Mouse (Mus musculus): ENCODE results near the gene Rita1. TPM values are rescaled to one million over a fixed set of nuclear protein-coding genes. Genes with fewer than 3 reads are reported as not detected.

The Rita1 gene
- polyA plus RNA-seq, 1 experiment from 2014 or later, result 9.6 TPM

- H3K4me3 ChIP-seq, result no peak overlapping the region
- H3K9ac ChIP-seq, result no peak overlapping the region
- 61% methylated on average over 4 of the region's 4 CpGs for WGBS
- H3K27ac ChIP-seq (replicated peaks), result no peak overlapping the region
- peaks cover 64% of the 10 kb centered on the region for H3K27me3 ChIP-seq (replicated peaks)
- no peak overlapping the region for H3K4me2 ChIP-seq
- no peaks in the 10 kb centered on the region for H3K36me3 ChIP-seq
- no peak for ATAC-seq (ENCODE audit: extremely low read depth, insufficient number of reproducible peaks, low FRiP score, low TSS enrichment)
- H3K4me1 ChIP-seq, result peaks cover 32% of the 10 kb centered on the region
- no peaks in the 10 kb centered on the region for H3K9me3 ChIP-seq
These were observed 35.0 kb upstream of the Rita1 start for GRCm38 (mm10) chr5:120647361-120647760.

DNA sequence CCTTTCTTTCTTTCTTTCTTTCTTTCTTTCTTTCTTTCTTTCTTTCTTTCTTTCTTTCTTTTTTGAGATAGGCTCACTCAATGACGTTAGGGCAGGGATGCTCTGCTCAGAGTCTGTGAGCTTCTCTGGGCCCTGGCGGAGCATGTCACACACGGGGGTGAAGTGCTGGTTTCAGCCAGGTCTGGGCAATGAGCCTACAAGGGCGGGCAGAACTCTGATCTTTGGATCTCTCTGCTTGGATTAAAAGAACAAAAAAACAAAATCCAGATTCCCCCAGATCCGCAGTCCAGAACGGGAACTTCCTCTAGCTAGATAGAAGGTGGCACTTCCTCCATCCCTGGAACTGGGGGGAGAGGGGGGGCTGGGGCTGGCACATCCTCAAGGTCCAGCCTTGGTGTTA lies 33.5 kb upstream of the Rita1 start:
- Histone ChIP-seq H3K9ac (no peak overlapping the region), H3K4me2 (no peak overlapping the region), H3K27ac (replicated peaks) (no peak overlapping the region), H3K4me1 (peaks cover 32% of the 10 kb centered on the region), H3K36me3 (no peaks in the 10 kb centered on the region), H3K27me3 (replicated peaks) (peaks cover 49% of the 10 kb centered on the region), H3K4me3 (no peak overlapping the region), H3K9me3 (no peaks in the 10 kb centered on the region)
- WGBS, result 47% methylated on average over 6 of the region's 6 CpGs
- no peak for ATAC-seq (ENCODE audit: extremely low read depth, insufficient number of reproducible peaks, low FRiP score, low TSS enrichment)

- H3K9me3 ChIP-seq, result no peaks in the 10 kb centered on the region
- no peak overlapping the region for H3K27ac ChIP-seq (replicated peaks)
- H3K4me2 ChIP-seq, result no peak overlapping the region
- peaks cover 27% of the 10 kb centered on the region for H3K4me1 ChIP-seq
- no peak for ATAC-seq (ENCODE audit: extremely low read depth, insufficient number of reproducible peaks, low FRiP score, low TSS enrichment)
- H3K27me3 ChIP-seq (replicated peaks), result peaks cover 32% of the 10 kb centered on the region
- no peaks in the 10 kb centered on the region for H3K36me3 ChIP-seq
- 57% methylated on average over 3 of the region's 3 CpGs for whole genome bisulfite sequencing
- no peak overlapping the region for H3K4me3 ChIP-seq
- H3K9ac ChIP-seq, result no peak overlapping the region
These were observed 31.8 kb upstream of the Rita1 start for GRCm38 (mm10) chr5:120644227-120644626.

DNA sequence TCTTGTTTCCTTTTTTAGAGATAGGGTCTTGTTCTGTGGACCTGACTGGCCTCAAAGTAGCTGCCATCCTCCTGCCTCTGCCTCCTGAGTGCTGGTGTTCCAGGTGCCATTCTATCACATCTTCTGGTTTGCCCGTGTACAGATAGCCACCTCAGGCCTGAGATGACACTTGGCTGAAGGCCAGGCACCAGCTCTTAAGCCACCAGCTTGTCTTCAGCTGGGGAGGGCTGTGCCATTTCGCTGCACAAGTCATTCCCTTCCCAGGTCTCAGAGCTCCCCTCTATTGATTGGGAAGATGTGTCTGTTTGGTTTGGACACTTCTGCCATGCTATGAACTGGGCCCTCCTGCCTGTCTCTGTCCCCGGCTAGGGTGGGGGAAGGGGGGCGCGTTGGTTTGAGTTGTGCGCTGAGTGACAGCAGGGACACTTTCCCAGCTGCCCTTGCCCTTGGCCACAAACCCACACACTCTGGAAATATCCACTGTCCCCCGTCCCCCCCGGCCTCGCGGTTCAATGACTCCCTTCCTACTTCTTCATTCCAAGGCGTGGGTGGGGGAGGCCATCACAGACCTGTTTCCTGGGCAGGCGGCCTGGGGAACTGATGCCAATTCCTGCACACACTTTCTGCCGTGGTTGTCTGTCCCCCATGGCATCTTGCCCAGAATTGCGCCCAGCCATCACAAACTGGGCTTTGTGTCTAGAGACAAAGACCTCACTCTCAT lies 31.1 kb upstream of the Rita1 start:
- no peak overlapping the region for H3K27ac ChIP-seq (replicated peaks)
- H3K36me3 ChIP-seq, result no peaks in the 10 kb centered on the region
- H3K4me1 ChIP-seq, result peaks cover 20% of the 10 kb centered on the region
- no peak for ATAC-seq (ENCODE audit: extremely low read depth, insufficient number of reproducible peaks, low FRiP score, low TSS enrichment)
- no peak overlapping the region for H3K4me3 ChIP-seq
- H3K9ac ChIP-seq, result no peak overlapping the region
- peaks cover 25% of the 10 kb centered on the region for H3K27me3 ChIP-seq (replicated peaks)
- WGBS, result 55% methylated on average over 14 of the region's 14 CpGs
- no peaks in the 10 kb centered on the region for H3K9me3 ChIP-seq
- no peak overlapping the region for H3K4me2 ChIP-seq

DNA sequence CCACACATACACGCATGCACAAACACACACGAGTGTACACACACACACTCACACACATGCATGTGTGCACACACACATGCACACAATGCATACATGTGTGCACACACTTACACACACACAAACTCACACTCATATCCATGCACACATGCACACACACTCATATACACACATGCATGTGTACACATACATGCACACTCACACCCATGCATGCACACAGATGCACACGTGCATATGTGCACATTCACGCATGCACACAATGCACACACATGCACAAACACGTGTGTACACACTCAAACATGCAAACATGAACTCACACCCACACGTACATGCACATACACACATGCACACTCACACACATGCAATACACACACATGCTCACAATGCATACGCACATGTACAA lies 27.7 kb upstream of the Rita1 start:
- no peak overlapping the region for H3K4me3 ChIP-seq
- H3K27ac ChIP-seq (replicated peaks), result no peak overlapping the region
- no peaks in the 10 kb centered on the region for H3K36me3 ChIP-seq
- no peaks in the 10 kb centered on the region for H3K9me3 ChIP-seq
- no peak for ATAC-seq (ENCODE audit: extremely low read depth, insufficient number of reproducible peaks, low FRiP score, low TSS enrichment)
- H3K27me3 ChIP-seq (replicated peaks), result no peaks in the 10 kb centered on the region
- no peak overlapping the region for H3K4me2 ChIP-seq
- 82% methylated on average over 7 of the region's 7 CpGs for WGBS
- H3K4me1 ChIP-seq, result peaks cover 10% of the 10 kb centered on the region
- no peak overlapping the region for H3K9ac ChIP-seq

- no peak overlapping the region for H3K27ac ChIP-seq (replicated peaks)
- H3K27me3 ChIP-seq (replicated peaks), result peaks cover 8% of the 10 kb centered on the region
- no peak for ATAC-seq (ENCODE audit: extremely low read depth, insufficient number of reproducible peaks, low FRiP score, low TSS enrichment)
- 75% methylated on average over 5 of the region's 5 CpGs for WGBS
- H3K4me2 ChIP-seq, result no peak overlapping the region
- no peak overlapping the region for H3K4me3 ChIP-seq
- peaks cover 13% of the 10 kb centered on the region; the same call in 1 of the 2 replicates for H3K4me1 ChIP-seq
- no peak overlapping the region for H3K9ac ChIP-seq
- no peaks in the 10 kb centered on the region for H3K36me3 ChIP-seq
- no peaks in the 10 kb centered on the region; the same call in 1 of the 2 replicates for H3K9me3 ChIP-seq
These were observed 23.2 kb upstream of the Rita1 start for GRCm38 (mm10) chr5:120635633-120636032.

DNA sequence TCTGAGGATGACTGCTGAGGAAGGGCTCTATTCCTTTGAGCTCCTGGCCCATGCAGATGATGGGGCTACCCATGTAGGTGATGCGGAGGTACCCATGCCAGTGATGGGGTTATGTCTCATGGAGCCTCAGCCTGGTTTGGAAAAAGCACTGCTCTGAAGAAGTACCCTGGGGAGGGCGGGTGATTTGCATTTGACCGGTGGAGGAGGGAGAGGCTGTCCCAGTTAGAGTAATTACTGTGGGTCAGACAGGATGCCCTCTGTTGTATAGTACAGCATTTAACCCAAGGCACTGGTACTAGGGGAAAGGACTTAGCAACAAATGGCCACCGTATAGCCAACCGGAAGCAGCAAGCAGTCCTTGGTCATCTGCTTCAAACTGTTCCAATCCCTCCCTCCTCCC lies 22.5 kb upstream of the Rita1 start:
- WGBS, result 44% methylated on average over 5 of the region's 5 CpGs
- no peak overlapping the region for H3K9ac ChIP-seq
- peaks cover 16% of the 10 kb centered on the region for H3K27me3 ChIP-seq (replicated peaks)
- ATAC-seq (ENCODE audit: extremely low read depth, insufficient number of reproducible peaks, low FRiP score, low TSS enrichment), result no peak
- peaks cover 13% of the 10 kb centered on the region; the same call in 1 of the 2 replicates for H3K4me1 ChIP-seq
- H3K9me3 ChIP-seq, result no peaks in the 10 kb centered on the region; the same call in 1 of the 2 replicates
- H3K4me2 ChIP-seq, result no peak overlapping the region
- H3K27ac ChIP-seq (replicated peaks), result no peak overlapping the region
- H3K4me3 ChIP-seq, result no peak overlapping the region
- H3K36me3 ChIP-seq, result no peaks in the 10 kb centered on the region

DNA sequence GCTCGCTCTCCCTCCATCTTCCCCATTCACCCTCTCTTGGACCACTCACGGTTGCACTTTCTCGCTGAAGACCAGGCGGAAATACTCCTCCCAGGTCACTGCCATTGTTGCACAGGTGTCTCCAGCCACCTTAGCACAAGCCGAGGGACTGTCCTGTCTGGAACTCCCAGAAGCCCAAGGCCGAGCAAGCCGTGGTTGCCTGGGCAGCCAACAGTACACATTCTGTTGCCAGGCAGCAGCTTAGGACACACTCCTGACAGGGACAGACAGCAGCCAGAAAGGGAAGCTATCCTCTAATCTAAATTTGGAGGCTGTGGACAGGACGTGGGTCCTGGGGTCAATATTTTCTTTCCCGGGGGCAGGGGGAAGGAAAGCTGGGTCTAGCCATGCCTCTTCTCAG lies 21.7 kb upstream of the Rita1 start, which contains the start of gene Cfap73:
TSS of gene Cfap73 (minus strand) at position 105 of the 400 bp plus-strand sequence.
- H3K9me3 ChIP-seq, result no peaks in the 10 kb centered on the region; the same call in 1 of the 2 replicates
- WGBS, result 35% methylated on average over 9 of the region's 9 CpGs
- H3K36me3 ChIP-seq, result no peaks in the 10 kb centered on the region
- no peak within 1 kb of the TSS for H3K4me3 ChIP-seq
- H3K4me1 ChIP-seq, result peaks cover 13% of the 10 kb centered on the region; the same call in 1 of the 2 replicates
- no peak within 1 kb of the TSS for H3K4me2 ChIP-seq
- no peak within 1 kb of the TSS for H3K9ac ChIP-seq
- H3K27me3 ChIP-seq (replicated peaks), result peaks cover 19% of the 10 kb centered on the region
- no peak within 1 kb of the TSS for H3K27ac ChIP-seq (replicated peaks)
- ATAC-seq (ENCODE audit: extremely low read depth, insufficient number of reproducible peaks, low FRiP score, low TSS enrichment), result no peak

DNA sequence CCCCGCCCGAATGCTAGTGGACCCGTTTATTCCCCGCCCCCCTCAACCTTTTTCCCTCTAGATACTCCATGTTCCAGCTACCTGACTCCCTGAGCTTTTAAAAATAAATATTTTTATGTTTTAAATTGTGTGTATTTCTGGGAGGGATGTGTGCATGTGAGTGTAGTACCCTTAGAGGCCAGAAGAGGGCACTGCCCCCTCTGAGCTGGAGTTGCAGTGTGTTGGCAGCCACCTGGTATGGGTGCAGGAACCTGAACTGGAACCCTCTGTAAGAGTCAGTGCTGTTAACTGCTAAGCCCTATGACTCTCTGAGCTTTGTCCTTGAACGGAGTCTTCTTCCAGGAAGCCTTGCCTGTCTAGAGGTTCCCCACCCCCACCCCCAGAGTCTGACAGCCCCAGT lies 19.5 kb upstream of the Rita1 start:
- Histone ChIP-seq H3K4me1 (peaks cover 23% of the 10 kb centered on the region), H3K9ac (no peak overlapping the region), H3K4me3 (no peak overlapping the region), H3K27me3 (replicated peaks) (peaks cover 19% of the 10 kb centered on the region), H3K36me3 (peaks cover 19% of the 10 kb centered on the region), H3K9me3 (no peaks in the 10 kb centered on the region; the same call in 1 of the 2 replicates), H3K27ac (replicated peaks) (no peak overlapping the region), H3K4me2 (no peak overlapping the region)
- WGBS, result 77% methylated on average over 5 of the region's 5 CpGs
- ATAC-seq (ENCODE audit: extremely low read depth, insufficient number of reproducible peaks, low FRiP score, low TSS enrichment), result no peak

- Histone ChIP-seq H3K27ac (replicated peaks) (no peak overlapping the region), H3K4me1 (peaks cover 23% of the 10 kb centered on the region), H3K4me3 (peak overlapping the region; percentile 43), H3K9ac (peak overlapping the region; percentile 67), H3K36me3 (peaks cover 26% of the 10 kb centered on the region), H3K4me2 (peak overlapping the region; percentile 73), H3K27me3 (replicated peaks) (peaks cover 19% of the 10 kb centered on the region), H3K9me3 (no peaks in the 10 kb centered on the region; the same call in 1 of the 2 replicates)
- no peak for ATAC-seq (ENCODE audit: extremely low read depth, insufficient number of reproducible peaks, low FRiP score, low TSS enrichment)
- 5% methylated on average over 29 of the region's 29 CpGs for WGBS
These were observed 18.7 kb upstream of the Rita1 start for GRCm38 (mm10) chr5:120631128-120631527.

- Histone ChIP-seq H3K9me3 (no peaks in the 10 kb centered on the region; the same call in 1 of the 2 replicates), H3K9ac (no peak overlapping the region), H3K27ac (replicated peaks) (no peak overlapping the region), H3K4me1 (peaks cover 18% of the 10 kb centered on the region), H3K4me2 (no peak overlapping the region), H3K4me3 (no peak overlapping the region), H3K27me3 (replicated peaks) (peaks cover 16% of the 10 kb centered on the region), H3K36me3 (peaks cover 51% of the 10 kb centered on the region)
- 43% methylated on average over 7 of the region's 7 CpGs for WGBS
- no peak for ATAC-seq (ENCODE audit: extremely low read depth, insufficient number of reproducible peaks, low FRiP score, low TSS enrichment)
These were observed 16.2 kb upstream of the Rita1 start for GRCm38 (mm10) chr5:120628624-120629023.

Data from heart, embryonic 13.5 days (tissue).